Mouse (Mus musculus) Patski (cell line): ENCODE results near the gene Eno2. TPM values are rescaled to one million over a fixed set of nuclear protein-coding genes. Genes with fewer than 3 reads are reported as not detected.
A peak's percentile ranks its signal among the peaks of the same experiment; 100 is the strongest.

Experiments used
- ATAC-seq: fragments of 100-300 bp; one replicate; pipeline ENCODE4 v1.8.0; 2021
- CTCF ChIA-PET: fragments of 350-600 bp; sonication (Branson Sonifier 250); formaldehyde crosslinking; loops from one replicate; lab custom pipeline; 2022; ENCODE audit warnings: inconsistent platforms; lab: Charles Lee
- POLR2A ChIA-PET: fragments of 350-600 bp; sonication (Branson Sonifier 250); formaldehyde crosslinking; loops from one replicate; lab custom pipeline; 2022; ENCODE audit warnings: antibody characterized with exemption, inconsistent platforms; lab: Charles Lee
- DNase-seq: peaks from one replicate; pipeline ENCODE4 v3.0.0-alpha.2; 2011; ENCODE audit warnings: low read depth, low spot score
- H3K27me3 ChIP-seq: fragments of 371-371 bp; one replicate; pipeline ENCODE4 v1.5.1; 2021
- CTCF ChIP-seq: fragments of 100-300 bp; IDR thresholded peaks from one replicate; pipeline ENCODE4 v1.5.1; 2021
- in situ Hi-C: fragments of 300-500 bp; cut with MboI; formaldehyde crosslinking; loops from 3 replicates; pipeline ENCODE4 v1.11.1; 2018; ENCODE audit warnings: low pct_unique_long_range_greater_than_20kb, mixed read lengths
- polyA plus RNA-seq: library from polyadenylated mRNA; unstranded; gene quantifications from one replicate; pipeline ENCODE4 v1.2.3, GENCODE M21; 2021

Eno2 gene
- polyA plus RNA-seq, result 25.8 TPM

DNA sequence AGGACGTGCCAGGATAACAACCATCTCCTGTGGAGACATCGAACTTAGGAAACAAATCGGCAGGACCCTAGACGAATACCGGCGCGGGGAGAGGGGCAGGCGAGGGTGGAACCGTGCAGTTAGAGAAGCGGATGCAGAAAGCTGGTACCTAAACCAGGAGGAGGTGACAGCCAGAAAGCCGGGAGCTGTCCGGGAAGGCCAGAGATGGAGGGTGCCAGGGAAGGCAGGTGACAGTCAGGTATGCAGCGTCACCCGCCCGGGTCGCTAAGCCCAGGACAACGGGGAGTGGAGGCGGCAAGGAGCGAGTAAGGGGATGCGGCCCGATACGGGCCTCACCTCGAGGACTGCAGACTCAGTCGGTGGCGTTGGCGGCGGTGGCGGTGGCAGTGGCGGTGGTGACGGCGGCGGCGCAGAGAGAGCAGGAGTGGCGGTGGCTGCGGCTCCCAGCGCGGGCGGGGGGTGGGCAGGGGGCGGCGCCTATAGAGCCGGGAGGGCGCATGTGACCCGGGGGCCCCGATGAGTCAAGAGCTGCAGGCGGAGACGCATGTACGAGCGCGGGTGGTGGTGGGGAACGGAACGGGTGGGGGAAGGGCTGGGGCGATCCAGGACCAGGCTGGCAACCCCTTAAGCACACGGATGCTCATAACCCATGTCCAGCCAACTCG lies at the start of gene Eno2:
Eno2 (minus strand) TSS at position 573 of the 665 bp plus-strand sequence.
- DNase-seq (no peak), ATAC-seq (peak; percentile 45)
- in situ Hi-C loops, result loop anchor here (25.0 kb wide), 1 partner anchor 282 kb away; the partner anchor contains the start of gene C1rl
- CTCF ChIA-PET, result no interaction called here
- no peaks in the 10 kb centered on the region for H3K27me3 ChIP-seq
- POLR2A ChIA-PET, result no interaction called here
- no peak for TF ChIP-seq CTCF

DNA sequence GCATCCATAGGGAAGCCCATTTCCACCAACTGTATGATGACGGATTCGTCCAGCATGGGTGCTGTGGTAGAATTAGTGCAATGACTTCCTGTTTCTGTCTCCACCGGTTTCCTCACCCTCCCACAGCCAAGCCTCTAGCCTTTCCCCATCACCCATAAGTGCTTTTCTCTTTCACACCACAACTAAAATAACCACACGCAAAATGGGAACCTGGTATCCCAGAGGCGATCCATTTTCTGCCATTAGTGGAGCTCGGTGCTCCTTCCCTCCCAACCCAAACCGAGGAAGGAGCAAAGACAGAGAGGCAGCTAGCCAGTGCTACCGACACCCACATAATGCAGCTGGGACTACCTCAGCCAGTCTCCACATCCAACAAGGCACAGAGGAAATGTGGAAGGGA lies 48.5 kb upstream of the Eno2 start:
- TF ChIP-seq CTCF, result no peak
- DNase-seq, result no peak
- ChIA-PET CTCF (no interaction called here), POLR2A (interaction anchor here (0.6 kb wide), 1 partner anchor 9 kb away, joined by 3 read pairs; no protein-coding TSS in a partner anchor)
- no peak for ATAC-seq
- in situ Hi-C loops, result no loop called here
- no peaks in the 10 kb centered on the region for H3K27me3 ChIP-seq

DNA sequence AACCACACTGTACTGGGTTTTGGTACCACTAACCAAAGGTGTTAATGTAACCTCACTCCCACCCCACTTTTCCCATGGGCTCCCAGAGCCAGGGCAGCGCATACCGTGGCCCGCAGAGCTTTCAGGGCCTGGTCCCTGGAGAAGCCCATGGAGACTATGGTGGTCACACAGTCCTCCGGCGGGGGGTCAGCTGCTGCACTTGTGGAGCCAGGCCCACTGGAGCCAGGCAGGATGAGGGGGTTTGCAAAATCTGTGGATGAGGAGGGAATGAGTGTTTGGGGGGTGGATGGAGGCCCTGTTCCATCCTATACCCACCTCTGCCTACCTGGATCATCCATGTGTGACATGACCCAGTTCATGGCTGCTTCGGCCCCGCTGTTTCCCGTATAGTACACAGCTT lies 48.1 kb upstream of the Eno2 start:
- POLR2A ChIA-PET, result no interaction called here
- TF ChIP-seq CTCF, result no peak
- ATAC-seq, result no peak
- in situ Hi-C loops, result no loop called here
- CTCF ChIA-PET, result no interaction called here
- DNase-seq, result no peak
- H3K27me3 ChIP-seq, result no peaks in the 10 kb centered on the region

DNA sequence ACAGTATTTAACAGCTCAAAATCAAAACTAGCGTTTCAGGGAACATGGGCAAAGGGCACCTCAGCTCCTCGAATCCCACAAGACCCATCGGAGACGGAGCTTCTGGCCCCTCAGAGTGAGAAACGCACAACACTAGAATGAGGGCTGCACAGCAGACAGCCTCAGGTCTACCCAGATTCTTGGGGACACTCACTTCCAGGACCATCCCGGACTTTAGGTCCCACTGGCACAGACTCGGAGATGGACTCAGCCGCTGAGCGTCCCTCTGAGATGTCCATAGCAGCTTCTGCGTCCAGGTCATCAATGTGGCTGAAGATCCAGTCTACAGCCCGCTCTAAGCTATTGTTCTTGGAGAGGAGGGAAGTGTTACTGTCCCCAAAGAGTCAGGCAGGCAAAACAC lies 47.7 kb upstream of the Eno2 start:
- POLR2A ChIA-PET, result no interaction called here
- DNase-seq (no peak), ATAC-seq (no peak)
- H3K27me3 ChIP-seq, result no peaks in the 10 kb centered on the region
- no peak for TF ChIP-seq CTCF
- CTCF ChIA-PET, result interaction anchor here (0.9 kb wide), 1 partner anchor 10 kb away, joined by 3 read pairs; no protein-coding TSS in a partner anchor
- in situ Hi-C loops, result no loop called here

DNA sequence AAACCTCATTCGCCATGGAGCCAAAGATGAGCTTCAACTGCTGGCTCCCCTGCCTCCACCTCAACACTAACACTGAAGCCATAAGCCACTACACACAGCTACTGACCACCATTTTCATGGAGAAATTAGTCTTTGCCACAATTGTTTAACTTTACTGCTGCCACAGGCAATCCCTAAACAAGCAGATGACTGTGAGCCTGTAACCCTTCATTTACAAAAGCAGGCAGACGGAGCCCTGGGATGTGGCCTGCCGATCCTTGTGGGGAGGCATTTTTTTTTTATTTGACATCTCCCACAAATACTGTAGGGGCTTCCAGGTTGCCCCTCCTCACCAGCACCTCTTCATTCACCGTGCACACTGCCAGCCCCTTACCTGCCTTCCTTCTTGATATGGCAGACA lies 47.1 kb upstream of the Eno2 start:
- no peak for ATAC-seq
- POLR2A ChIA-PET, result no interaction called here

DNA sequence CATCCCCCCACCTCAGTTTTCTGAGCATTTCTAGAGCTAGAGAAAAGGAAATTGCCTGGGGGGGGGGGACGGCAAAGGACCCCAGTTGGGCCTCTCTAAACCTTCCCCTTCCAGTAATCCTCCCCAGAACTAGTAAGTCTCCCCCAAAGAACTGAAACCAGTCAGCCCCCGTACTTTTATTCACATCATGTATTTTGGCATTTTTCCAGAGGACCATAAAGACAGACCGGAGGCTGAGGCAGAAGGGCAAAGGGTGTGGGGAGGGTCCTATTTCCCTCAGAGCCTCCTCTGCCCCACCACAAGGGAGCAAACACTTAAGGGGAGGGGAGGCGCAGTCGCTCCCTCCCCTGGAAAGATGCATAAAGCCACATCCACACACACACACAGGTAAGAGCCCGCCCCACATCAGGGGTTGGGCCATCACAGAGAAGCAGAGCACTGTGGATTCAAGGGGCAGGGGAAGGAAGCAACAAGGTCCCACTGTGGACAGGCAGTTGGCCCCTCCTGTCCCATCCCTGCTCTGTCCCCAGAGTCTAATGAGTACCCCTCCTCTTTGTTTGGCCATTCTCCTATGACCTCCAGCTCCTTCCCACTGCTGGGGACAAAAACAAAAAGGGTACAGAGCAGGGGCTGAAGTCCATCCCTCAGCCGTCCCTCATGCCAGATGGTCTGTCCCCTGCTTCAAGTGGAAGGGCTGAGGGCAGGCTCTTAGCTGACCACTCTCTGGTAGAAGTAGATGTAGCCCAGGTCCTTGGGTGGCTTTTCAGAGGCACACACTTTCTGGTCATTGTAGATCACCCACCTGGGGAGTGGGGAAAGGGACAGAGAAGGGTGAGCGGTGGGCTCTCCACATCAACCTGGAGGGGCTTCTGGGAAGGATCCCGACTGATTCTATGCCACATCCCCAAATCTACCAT lies 45.6 kb upstream of the Eno2 start:
- DNase-seq (no peak), ATAC-seq (no peak)
- in situ Hi-C loops, result no loop called here
- no peak for TF ChIP-seq CTCF
- no peaks in the 10 kb centered on the region for H3K27me3 ChIP-seq
- POLR2A ChIA-PET, result interaction anchor here (0.6 to 1.2 kb wide), 3 partner anchors 9 to 183 kb away, joined by 3 to 4 read pairs (median 3); no protein-coding TSS in a partner anchor
- CTCF ChIA-PET, result no interaction called here

More for the DNA sequence above, 47.1 kb upstream of the Eno2 start:
- in situ Hi-C loops, result no loop called here
- DNase-seq, result no peak
- CTCF ChIA-PET, result interaction anchor here (0.9 kb wide), 1 partner anchor 10 kb away, joined by 3 read pairs; no protein-coding TSS in a partner anchor
- no peak for TF ChIP-seq CTCF
- H3K27me3 ChIP-seq, result no peaks in the 10 kb centered on the region

DNA sequence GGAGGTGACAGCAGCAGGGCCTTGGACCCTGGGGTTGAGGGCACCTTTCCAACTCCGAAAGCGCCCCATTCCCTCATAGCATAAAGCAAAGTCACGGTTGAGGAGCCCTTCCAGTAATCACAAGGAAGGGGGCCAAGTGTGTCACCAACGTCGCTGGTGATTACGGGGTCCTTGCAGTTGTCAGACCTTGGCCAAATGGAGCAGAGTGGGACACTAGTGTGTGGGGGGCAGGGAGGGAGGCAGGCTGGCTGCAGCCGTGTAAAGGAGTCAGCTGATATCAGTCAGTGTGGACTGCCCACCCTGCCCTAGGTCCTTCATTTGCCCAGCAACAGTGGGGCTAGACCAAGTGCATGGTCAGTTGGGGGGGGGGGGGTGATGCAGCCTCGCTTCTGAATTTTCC lies 45.0 kb upstream of the Eno2 start:
- DNase-seq (no peak), ATAC-seq (no peak)
- ChIA-PET POLR2A (interaction anchor here (0.6 to 1.2 kb wide), 3 partner anchors 10 to 184 kb away, joined by 3 to 4 read pairs (median 3); no protein-coding TSS in a partner anchor), CTCF (no interaction called here)
- H3K27me3 ChIP-seq, result no peaks in the 10 kb centered on the region
- no peak for TF ChIP-seq CTCF
- in situ Hi-C loops, result no loop called here

DNA sequence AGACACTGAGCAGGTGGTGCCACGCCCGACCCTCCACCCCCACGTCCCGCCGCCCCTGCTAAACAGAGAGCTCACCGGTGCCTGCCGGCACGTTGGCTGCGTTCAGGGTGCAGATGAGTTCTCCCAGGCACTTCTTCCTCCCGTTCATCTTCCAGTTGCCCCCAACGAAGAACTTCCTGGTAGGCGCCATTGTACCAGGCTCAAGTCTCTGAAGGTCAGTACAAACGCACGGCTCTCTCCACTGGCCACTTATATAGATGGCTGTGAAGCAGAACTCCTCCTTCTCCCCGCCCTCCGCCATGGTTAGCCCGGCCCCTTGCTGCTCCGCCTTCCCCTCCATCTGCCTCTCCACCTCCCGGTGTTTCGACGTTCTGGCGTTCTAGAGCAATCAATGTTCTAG lies 44.5 kb upstream of the Eno2 start, which contains the start of gene Tpi1:
Tpi1 (minus strand) TSS at position 364 of the 400 bp plus-strand sequence.
- ATAC-seq (peak; percentile 70), DNase-seq (no peak)
- no peaks in the 10 kb centered on the region for H3K27me3 ChIP-seq
- ChIA-PET CTCF (interaction anchor here (0.9 kb wide), 1 partner anchor 8 kb away, joined by 3 read pairs; no protein-coding TSS in a partner anchor), POLR2A (interaction anchor here (0.6 to 6.4 kb wide), 5 partner anchors 8 to 157 kb away, joined by 3 to 27 read pairs (median 4); partner anchors contain the start of genes Cdca3 and Usp5)
- TF ChIP-seq CTCF, result no peak
- in situ Hi-C loops, result no loop called here

DNA sequence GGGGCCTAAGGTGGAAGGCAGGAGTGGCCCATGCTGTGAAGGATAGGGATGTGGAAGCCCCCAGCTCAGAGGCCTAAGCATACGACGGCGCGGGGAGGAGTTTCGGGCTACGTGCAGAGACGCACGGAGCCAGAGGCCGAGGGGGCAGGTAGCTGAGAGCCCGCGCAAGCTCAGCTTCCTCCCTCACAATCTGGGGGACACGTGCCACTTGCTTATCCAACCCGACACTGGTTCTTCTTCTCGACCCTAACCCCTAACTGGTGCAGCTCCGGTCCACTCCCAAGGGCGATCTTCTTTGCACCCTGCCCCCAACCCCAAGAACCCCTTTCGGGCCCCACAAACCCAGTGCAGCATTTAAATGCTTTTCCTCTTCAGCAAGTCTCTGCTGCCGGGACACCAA lies 44.0 kb upstream of the Eno2 start:
- CTCF ChIA-PET, result interaction anchor here (0.9 kb wide), 1 partner anchor 9 kb away, joined by 3 read pairs; no protein-coding TSS in a partner anchor
- POLR2A ChIA-PET, result interaction anchor here (0.6 to 6.4 kb wide), 5 partner anchors 8 to 157 kb away, joined by 3 to 27 read pairs (median 4); partner anchors contain the start of genes Cdca3 and Usp5
- no peak for TF ChIP-seq CTCF
- DNase-seq (no peak), ATAC-seq (no peak)
- no peaks in the 10 kb centered on the region for H3K27me3 ChIP-seq
- in situ Hi-C loops, result no loop called here

DNA sequence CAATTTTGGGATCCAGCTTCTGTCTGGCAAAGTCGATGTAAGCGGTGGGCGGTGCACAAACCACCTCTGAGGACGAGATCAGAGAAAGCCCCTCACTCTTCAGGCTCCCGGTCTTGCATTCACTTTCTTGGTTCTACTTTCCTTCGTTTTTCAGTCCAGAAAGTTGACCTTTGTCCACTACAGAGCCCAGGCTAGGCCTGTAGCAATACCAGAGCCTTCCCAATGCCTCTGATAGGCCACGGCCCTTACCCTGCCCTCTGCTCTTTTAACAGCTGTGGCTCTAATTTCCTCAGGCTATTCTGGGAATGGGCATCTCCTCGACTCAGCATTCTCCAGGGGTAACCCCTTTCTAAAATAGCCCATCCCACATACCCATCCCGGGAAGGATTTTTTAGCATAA lies 43.4 kb upstream of the Eno2 start:
- in situ Hi-C loops, result no loop called here
- H3K27me3 ChIP-seq, result no peaks in the 10 kb centered on the region
- ATAC-seq (no peak), DNase-seq (no peak)
- ChIA-PET POLR2A (interaction anchor here (1.3 to 6.4 kb wide), 3 partner anchors 11 to 117 kb away, joined by 3 to 27 read pairs (median 6); partner anchors contain the start of genes Cdca3 and Usp5), CTCF (no interaction called here)
- no peak for TF ChIP-seq CTCF
